Mouse (Mus musculus) kidney, adult 2 months (tissue): ENCODE measurements around the gene Dlgap5. TPM values are rescaled to one million over a fixed set of nuclear protein-coding genes. Genes with fewer than 3 reads are reported as not detected.

Experiments used
- DNase-seq: peaks from one replicate; pipeline ENCODE4 v3.0.0; 2021
- H3K27ac ChIP-seq: fragments of 200-500 bp; 2 replicates; pipeline ENCODE4 v1.5.1; 2012; ENCODE audit warnings: low read depth, low read length, control low read depth, inconsistent platforms; ENCODE audit not compliant: insufficient read depth
- H3K27me3 ChIP-seq: fragments of 200-500 bp; replicated peaks from 2 replicates; pipeline ENCODE4 v1.6.1; 2012; ENCODE audit warnings: mild to moderate bottlenecking, moderate library complexity, low read length, inconsistent platforms; ENCODE audit not compliant: control insufficient read depth, insufficient read depth
- H3K36me3 ChIP-seq: fragments of 200-500 bp; 2 replicates; pipeline ENCODE4 v1.6.1; 2012; ENCODE audit warnings: mild to moderate bottlenecking, moderate library complexity, low read length, inconsistent platforms; ENCODE audit not compliant: control insufficient read depth, insufficient read depth
- H3K4me1 ChIP-seq: fragments of 200-500 bp; 2 replicates; pipeline ENCODE4 v1.6.1; 2011; ENCODE audit warnings: low read length; ENCODE audit not compliant: control insufficient read depth, insufficient read depth
- H3K4me3 ChIP-seq: fragments of 200-500 bp; 2 replicates; pipeline ENCODE4 v1.5.1; 2011; ENCODE audit warnings: mild to moderate bottlenecking, low read depth, low read length, control low read depth; ENCODE audit not compliant: insufficient read depth
- CTCF ChIP-seq: fragments of 200-500 bp; conservative IDR thresholded peaks from 2 replicates; pipeline ENCODE4 v1.5.1; 2011; ENCODE audit warnings: low read depth, mild to moderate bottlenecking, control low read depth, low read length, moderate library complexity, mixed read lengths; ENCODE audit not compliant: insufficient read depth, insufficient read length
- POLR2A ChIP-seq: fragments of 200-500 bp; IDR thresholded peaks from one replicate; pipeline ENCODE4 v1.6.1; 2011; ENCODE audit warnings: low read depth, low read length, control low read depth
- WGBS: fragments of 180-500 bp; shearing (Covaris S2); methylation state at CpG from one replicate; pipeline ENCODE4 v1.1.7; 2018; 5-methylcytosine and 5-hydroxymethylcytosine counted together
- polyA plus RNA-seq: library from polyadenylated mRNA; depleted of rRNA; stranded (reverse); fragments of >200 nt; gene quantifications from 2 replicates; pipeline ENCODE4 v1.2.3, GENCODE M21; 2012

Gene Dlgap5
- polyA plus RNA-seq, 1 experiment, result 0.33 TPM

GRCm38 (mm10) chr14:47419723-47420276, 1.6 kb upstream of the Dlgap5 start:
- no peaks in the 10 kb centered on the region for H3K4me1 ChIP-seq
- no peaks in the 10 kb centered on the region for H3K27me3 ChIP-seq
- 96% methylated on average over 24 of the region's 24 CpGs for WGBS
- no peak for TF ChIP-seq CTCF
- TF ChIP-seq POLR2A, result no peak
- no peak overlapping the region for H3K27ac ChIP-seq
- H3K4me3 ChIP-seq, result no peak overlapping the region
- H3K36me3 ChIP-seq, result no peaks in the 10 kb centered on the region
- DNase-seq, result no peak

- DNase-seq, result no peak
- Histone ChIP-seq H3K27ac (no peak overlapping the region), H3K4me3 (no peak overlapping the region), H3K27me3 (no peaks in the 10 kb centered on the region), H3K36me3 (no peaks in the 10 kb centered on the region), H3K4me1 (no peaks in the 10 kb centered on the region)
- 76% methylated on average over 9 of the region's 9 CpGs for WGBS
- TF ChIP-seq POLR2A, result no peak
- TF ChIP-seq CTCF, result no peak
Observed at GRCm38 (mm10) chr14:47419034-47419625, 923 bp upstream of the Dlgap5 start.

GRCm38 (mm10) chr14:47418666-47418991, 422 bp upstream of the Dlgap5 start:
- TF ChIP-seq POLR2A (no peak), CTCF (no peak)
- WGBS, result 30% methylated on average over 5 of the region's 5 CpGs
- no peak for DNase-seq
- no peak overlapping the region for H3K4me3 ChIP-seq
- H3K4me1 ChIP-seq, result no peaks in the 10 kb centered on the region
- no peaks in the 10 kb centered on the region for H3K36me3 ChIP-seq
- H3K27ac ChIP-seq, result no peak overlapping the region
- no peaks in the 10 kb centered on the region for H3K27me3 ChIP-seq

GRCm38 (mm10) chr14:47417346-47417745, 861 bp downstream of the Dlgap5 start:
- Histone ChIP-seq H3K27me3 (no peaks in the 10 kb centered on the region), H3K4me1 (no peaks in the 10 kb centered on the region), H3K36me3 (no peaks in the 10 kb centered on the region), H3K4me3 (no peak overlapping the region), H3K27ac (no peak overlapping the region)
- WGBS, result 24% methylated on average over 3 of the region's 3 CpGs
- no peak for TF ChIP-seq CTCF
- no peak for TF ChIP-seq POLR2A
- peak; percentile 19 for DNase-seq

- DNase-seq, result no peak
- no peak overlapping the region for H3K4me3 ChIP-seq
- no peaks in the 10 kb centered on the region for H3K4me1 ChIP-seq
- no peak overlapping the region for H3K27ac ChIP-seq
- no peaks in the 10 kb centered on the region for H3K36me3 ChIP-seq
- TF ChIP-seq POLR2A (no peak), CTCF (no peak)
- no peaks in the 10 kb centered on the region for H3K27me3 ChIP-seq
- 74% methylated on average over 9 of the region's 9 CpGs for WGBS
Observed at GRCm38 (mm10) chr14:47406000-47406399, 12.2 kb downstream of the Dlgap5 start.

- H3K36me3 ChIP-seq, result no peaks in the 10 kb centered on the region
- no peak overlapping the region for H3K4me3 ChIP-seq
- no peaks in the 10 kb centered on the region for H3K27me3 ChIP-seq
- 94% methylated on average over 8 of the region's 8 CpGs for WGBS
- H3K4me1 ChIP-seq, result no peaks in the 10 kb centered on the region
- DNase-seq, result no peak
- H3K27ac ChIP-seq, result no peak overlapping the region
- TF ChIP-seq POLR2A (no peak), CTCF (no peak)
Observed at GRCm38 (mm10) chr14:47402735-47403134, 15.5 kb downstream of the Dlgap5 start.

GRCm38 (mm10) chr14:47396165-47396652, 22.0 kb downstream of the Dlgap5 start:
- no peak overlapping the region for H3K27ac ChIP-seq
- WGBS, result 58% methylated on average over 5 of the region's 5 CpGs
- DNase-seq, result peak; percentile 54
- H3K4me1 ChIP-seq, result no peaks in the 10 kb centered on the region
- no peaks in the 10 kb centered on the region for H3K27me3 ChIP-seq
- TF ChIP-seq CTCF, result peak; percentile 54
- no peak for TF ChIP-seq POLR2A
- no peaks in the 10 kb centered on the region for H3K36me3 ChIP-seq
- H3K4me3 ChIP-seq, result no peak overlapping the region
